Mouse (Mus musculus) bone marrow macrophage, adult 2 months (primary cell): ENCODE data around the gene Fgfr2.

Source experiments
- CTCF ChIP-seq: IDR thresholded peaks from 2 replicates; pipeline ENCODE4 v1.5.1; 2012; ENCODE audit warnings: low read depth, mild to moderate bottlenecking, low read length, moderate library complexity
- POLR2A ChIP-seq: IDR thresholded peaks from 2 replicates; pipeline ENCODE4 v1.6.1; 2012; ENCODE audit warnings: mild to moderate bottlenecking, low read depth, low read length, borderline replicate concordance

- no peak for TF ChIP-seq CTCF
- no peak for TF ChIP-seq POLR2A
These were observed 2337.1 kb downstream of the Fgfr2 start for GRCm38 (mm10) chr7:130785923-130786575.
